Mouse (Mus musculus): Measurements from ENCODE around the gene Ssx2ip. TPM values are rescaled to one million over a fixed set of nuclear protein-coding genes. Genes with fewer than 3 reads are reported as not detected.

The Ssx2ip gene
- polyA plus RNA-seq, 1 experiment = 10.9 TPM

Other genes with a start within 250 kb of the Ssx2ip start
- gene Lpar3, start 183.7 kb upstream of the Ssx2ip start, polyA plus RNA-seq (2012; rRNA removed) = 3.8 and 4.4 TPM in 2 replicates
- 6.2 and 6.7 TPM in 2 replicates for gene Ctbs, start 45.2 kb downstream of the Ssx2ip start, polyA plus RNA-seq (2012; rRNA removed)
- gene Spata1, start 95.1 kb downstream of the Ssx2ip start, polyA plus RNA-seq (2012; rRNA removed) = 3.8 and 5.2 TPM in 2 replicates
- 275 and 321 TPM in 2 replicates for gene Gng5, start 95.2 kb downstream of the Ssx2ip start, polyA plus RNA-seq (2012; rRNA removed)
- 30.6 and 32.6 TPM in 2 replicates for gene Rpf1, start 116.8 kb downstream of the Ssx2ip start, polyA plus RNA-seq (2012; rRNA removed)
- gene Uox, start 165.8 kb downstream of the Ssx2ip start, polyA plus RNA-seq (2012; rRNA removed) = not detected in 2 replicates
- gene Dnase2b, start 211.0 kb downstream of the Ssx2ip start, polyA plus RNA-seq (2012; rRNA removed) = not detected in 2 replicates
- 0.17 TPM in 1 of 2 replicates, not detected in the other for gene 4930503B20Rik, start 246.7 kb downstream of the Ssx2ip start, polyA plus RNA-seq (2012; rRNA removed)